Mouse (Mus musculus): Measurements from ENCODE around the gene Slc46a3. TPM values are rescaled to one million over a fixed set of nuclear protein-coding genes. Genes with fewer than 3 reads are reported as not detected.

Gene Slc46a3
- polyA plus RNA-seq (2016; fragmentation: Nextera tagmentation; extraction: Ambion mirVana) = 1.3 and 2.4 TPM in 2 replicates

- Histone ChIP-seq H3K36me3 (no peaks in the 10 kb centered on the region), H3K4me1 (peaks cover 16% of the 10 kb centered on the region), H3K9me3 (replicated peaks) (no peaks in the 10 kb centered on the region), H3K4me3 (peak within 1 kb of the TSS; percentile 71), H3K27me3 (ENCODE audit: low read depth, poor library complexity, severe bottlenecking) (peaks cover 40% of the 10 kb centered on the region), H3K27ac (peak within 1 kb of the TSS; percentile 56; the same call in 1 of the 2 replicates)
- WGBS = under 1% methylated on average over 47 of the region's 47 CpGs
- peak; percentile 94 for DNase-seq (ENCODE audit: low spot score)
Measured at GRCm38 (mm10) chr5:147894455-147895076, at the start of gene Slc46a3. Slc46a3 (minus strand) TSS chr5:147894815.

- WGBS = 86% methylated on average over 5 of the region's 5 CpGs
- DNase-seq (ENCODE audit: low spot score) = no peak
Measured at GRCm38 (mm10) chr5:147939226-147939625, 44.6 kb upstream of the Slc46a3 start.

GRCm38 (mm10) chr5:147935096-147935495 is 40.5 kb upstream of the Slc46a3 start:
- H3K27ac ChIP-seq = no peak overlapping the region
- no peaks in the 10 kb centered on the region for H3K36me3 ChIP-seq
- H3K4me3 ChIP-seq = no peak overlapping the region
- no peaks in the 10 kb centered on the region for H3K9me3 ChIP-seq (replicated peaks)
- no peaks in the 10 kb centered on the region for H3K27me3 ChIP-seq (ENCODE audit: low read depth, poor library complexity, severe bottlenecking)
- WGBS = 92% methylated on average over 13 of the region's 13 CpGs
- DNase-seq (ENCODE audit: low spot score) = no peak
- no peaks in the 10 kb centered on the region for H3K4me1 ChIP-seq

More at GRCm38 (mm10) chr5:147939226-147939625, 44.6 kb upstream of the Slc46a3 start:
- H3K9me3 ChIP-seq (replicated peaks) = no peaks in the 10 kb centered on the region
- no peaks in the 10 kb centered on the region for H3K36me3 ChIP-seq
- H3K4me1 ChIP-seq = no peaks in the 10 kb centered on the region
- no peaks in the 10 kb centered on the region for H3K27me3 ChIP-seq (ENCODE audit: low read depth, poor library complexity, severe bottlenecking)
- H3K27ac ChIP-seq = no peak overlapping the region
- no peak overlapping the region for H3K4me3 ChIP-seq

- 79% methylated on average over 7 of the region's 7 CpGs for WGBS
Measured at GRCm38 (mm10) chr5:147928668-147929497, 34.3 kb upstream of the Slc46a3 start.

GRCm38 (mm10) chr5:147925935-147926604 is 31.5 kb upstream of the Slc46a3 start:
- Histone ChIP-seq H3K9me3 (replicated peaks) (no peaks in the 10 kb centered on the region), H3K36me3 (no peaks in the 10 kb centered on the region), H3K27ac (no peak overlapping the region), H3K4me1 (no peaks in the 10 kb centered on the region), H3K4me3 (no peak overlapping the region), H3K27me3 (ENCODE audit: low read depth, poor library complexity, severe bottlenecking) (no peaks in the 10 kb centered on the region)
- DNase-seq (ENCODE audit: low spot score) = peak; percentile 44
- WGBS = 65% methylated on average over 15 of the region's 15 CpGs

More at GRCm38 (mm10) chr5:147928668-147929497, 34.3 kb upstream of the Slc46a3 start:
- H3K4me3 ChIP-seq = no peak overlapping the region
- DNase-seq (ENCODE audit: low spot score) = no peak
- H3K27ac ChIP-seq = no peak overlapping the region
- H3K9me3 ChIP-seq (replicated peaks) = no peaks in the 10 kb centered on the region
- H3K36me3 ChIP-seq = no peaks in the 10 kb centered on the region
- H3K4me1 ChIP-seq = no peaks in the 10 kb centered on the region
- no peaks in the 10 kb centered on the region for H3K27me3 ChIP-seq (ENCODE audit: low read depth, poor library complexity, severe bottlenecking)

GRCm38 (mm10) chr5:147924621-147925020 is 30.0 kb upstream of the Slc46a3 start:
- no peaks in the 10 kb centered on the region for H3K36me3 ChIP-seq
- no peaks in the 10 kb centered on the region for H3K27me3 ChIP-seq (ENCODE audit: low read depth, poor library complexity, severe bottlenecking)
- DNase-seq (ENCODE audit: low spot score) = no peak
- H3K4me3 ChIP-seq = no peak overlapping the region
- 87% methylated on average over 5 of the region's 5 CpGs for WGBS
- H3K4me1 ChIP-seq = no peaks in the 10 kb centered on the region
- no peak overlapping the region for H3K27ac ChIP-seq
- H3K9me3 ChIP-seq (replicated peaks) = no peaks in the 10 kb centered on the region

- Histone ChIP-seq H3K9me3 (replicated peaks) (no peaks in the 10 kb centered on the region), H3K27me3 (ENCODE audit: low read depth, poor library complexity, severe bottlenecking) (no peaks in the 10 kb centered on the region), H3K4me3 (no peak overlapping the region), H3K4me1 (peaks cover 11% of the 10 kb centered on the region), H3K27ac (no peak overlapping the region), H3K36me3 (no peaks in the 10 kb centered on the region)
- WGBS = 76% methylated on average over 17 of the region's 17 CpGs
- DNase-seq (ENCODE audit: low spot score) = no peak
Measured at GRCm38 (mm10) chr5:147918044-147918846, 23.6 kb upstream of the Slc46a3 start.

- no peak for DNase-seq (ENCODE audit: low spot score)
- H3K9me3 ChIP-seq (replicated peaks) = no peaks in the 10 kb centered on the region
- 88% methylated on average over 9 of the region's 9 CpGs for WGBS
- no peaks in the 10 kb centered on the region for H3K27me3 ChIP-seq (ENCODE audit: low read depth, poor library complexity, severe bottlenecking)
- H3K4me1 ChIP-seq = peaks cover 14% of the 10 kb centered on the region
- no peak overlapping the region for H3K27ac ChIP-seq
- no peaks in the 10 kb centered on the region for H3K36me3 ChIP-seq
- no peak overlapping the region for H3K4me3 ChIP-seq
Measured at GRCm38 (mm10) chr5:147916171-147916570, 21.6 kb upstream of the Slc46a3 start.

GRCm38 (mm10) chr5:147915038-147915566 is 20.5 kb upstream of the Slc46a3 start:
- H3K4me3 ChIP-seq = no peak overlapping the region
- no peaks in the 10 kb centered on the region for H3K36me3 ChIP-seq
- no peaks in the 10 kb centered on the region for H3K9me3 ChIP-seq (replicated peaks)
- DNase-seq (ENCODE audit: low spot score) = no peak
- 52% methylated on average over 6 of the region's 6 CpGs for WGBS
- H3K27ac ChIP-seq = no peak overlapping the region
- peaks cover 14% of the 10 kb centered on the region for H3K4me1 ChIP-seq
- H3K27me3 ChIP-seq (ENCODE audit: low read depth, poor library complexity, severe bottlenecking) = no peaks in the 10 kb centered on the region

- 30% methylated on average over 14 of the region's 14 CpGs for WGBS
- Histone ChIP-seq H3K27me3 (ENCODE audit: low read depth, poor library complexity, severe bottlenecking) (no peaks in the 10 kb centered on the region), H3K9me3 (replicated peaks) (no peaks in the 10 kb centered on the region), H3K36me3 (no peaks in the 10 kb centered on the region), H3K27ac (peak overlapping the region; percentile 21; the same call in 1 of the 2 replicates), H3K4me1 (peaks cover 14% of the 10 kb centered on the region), H3K4me3 (0 out of 2 replicates have a peak overlapping the region, but pooled peaks have one; percentile 4)
- peak; percentile 36 for DNase-seq (ENCODE audit: low spot score)
Measured at GRCm38 (mm10) chr5:147913241-147913842, 18.7 kb upstream of the Slc46a3 start.

- Histone ChIP-seq H3K4me3 (no peak overlapping the region), H3K9me3 (replicated peaks) (no peaks in the 10 kb centered on the region), H3K27ac (no peak overlapping the region), H3K36me3 (no peaks in the 10 kb centered on the region), H3K27me3 (ENCODE audit: low read depth, poor library complexity, severe bottlenecking) (no peaks in the 10 kb centered on the region), H3K4me1 (peaks cover 14% of the 10 kb centered on the region)
- no peak for DNase-seq (ENCODE audit: low spot score)
- WGBS = 89% methylated on average over 5 of the region's 5 CpGs
Measured at GRCm38 (mm10) chr5:147911744-147912143, 17.1 kb upstream of the Slc46a3 start.

All from limb, embryonic 10.5 days (tissue).